Mouse (Mus musculus) ovary, adult 18-20 months (tissue): ENCODE data around the gene E130308A19Rik.

Experiments
- DNase-seq: peaks from one replicate; pipeline ENCODE4 v3.0.0; 2022; ENCODE audit warnings: low spot score, mixed read lengths

Gene E130308A19Rik

DNA sequence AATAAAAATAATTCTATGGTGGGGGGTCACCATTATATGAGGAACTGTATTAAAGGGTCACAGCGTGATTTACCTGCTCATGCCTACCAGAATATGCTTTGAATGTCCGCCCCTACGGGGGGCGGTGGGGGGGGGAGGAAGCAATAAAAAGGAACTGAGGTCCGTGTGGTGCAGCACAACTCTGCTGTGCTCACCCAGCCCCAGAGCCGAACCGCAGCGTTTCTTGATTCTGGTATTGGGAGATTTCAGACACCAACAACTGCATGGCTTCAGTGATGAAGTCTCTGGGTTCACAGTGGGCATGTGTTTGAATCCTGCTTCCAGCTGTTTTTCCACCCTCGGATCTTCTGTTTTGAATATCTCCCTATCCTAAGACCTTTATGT, 101.9 kb downstream of the E130308A19Rik start:
- no peak for DNase-seq

DNA sequence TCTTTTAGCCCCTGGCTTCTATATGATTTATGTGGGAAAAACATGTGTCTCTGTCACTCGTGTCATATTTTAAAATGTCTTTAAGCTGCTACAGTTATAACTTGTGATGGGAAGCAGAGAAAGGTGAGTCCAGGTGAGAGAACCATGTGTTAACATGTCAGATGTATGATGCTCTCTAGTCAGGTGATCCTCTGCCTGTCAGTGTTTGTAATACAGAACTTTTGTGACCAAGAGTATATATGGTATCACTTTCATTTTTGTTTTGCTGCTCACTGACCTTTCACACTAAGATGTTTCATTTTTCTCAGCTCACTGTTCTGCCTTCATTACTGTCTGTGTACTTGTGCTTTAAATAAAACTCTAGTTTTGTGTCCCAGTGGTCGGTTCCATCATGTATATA, 102.8 kb downstream of the E130308A19Rik start:
- no peak for DNase-seq

DNA sequence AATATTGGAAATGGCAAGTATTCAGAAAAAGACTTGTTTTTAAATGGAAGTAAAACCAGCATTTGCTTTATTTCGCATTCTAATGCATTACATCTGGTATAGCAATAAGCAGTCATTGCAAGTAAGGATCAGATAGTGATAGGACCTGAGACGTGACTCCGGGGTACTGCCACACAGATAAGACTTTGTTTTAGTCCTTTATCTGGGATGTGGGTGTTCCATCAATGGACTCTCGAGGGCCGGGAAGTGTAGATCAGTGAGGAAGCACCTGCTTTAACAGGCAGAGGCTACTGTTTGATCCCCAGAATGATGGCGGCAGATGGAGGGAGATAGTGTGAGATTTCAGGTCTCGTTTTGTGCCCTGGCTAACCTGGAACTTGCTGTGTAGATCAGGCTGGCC, 105.5 kb downstream of the E130308A19Rik start:
- DNase-seq = no peak

DNA sequence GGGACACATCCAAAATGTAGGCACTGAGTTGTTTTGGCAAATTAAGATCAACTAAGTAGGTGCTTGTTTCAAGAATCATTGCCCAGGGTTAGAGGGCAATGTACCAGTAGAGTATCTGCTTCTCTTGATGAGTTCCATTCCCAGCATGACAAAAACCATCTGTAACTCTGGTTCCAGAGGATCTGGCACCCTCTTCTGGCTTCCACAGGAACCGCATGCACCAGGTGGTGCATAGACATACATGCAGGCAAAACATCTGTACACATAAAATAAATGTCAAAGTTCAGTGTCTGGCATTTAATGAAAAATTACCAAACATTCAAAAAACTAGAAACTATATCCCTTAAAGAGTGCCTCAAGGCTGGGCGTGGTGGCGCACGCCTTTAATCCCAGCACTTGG, 113.3 kb downstream of the E130308A19Rik start:
- no peak for DNase-seq

DNA sequence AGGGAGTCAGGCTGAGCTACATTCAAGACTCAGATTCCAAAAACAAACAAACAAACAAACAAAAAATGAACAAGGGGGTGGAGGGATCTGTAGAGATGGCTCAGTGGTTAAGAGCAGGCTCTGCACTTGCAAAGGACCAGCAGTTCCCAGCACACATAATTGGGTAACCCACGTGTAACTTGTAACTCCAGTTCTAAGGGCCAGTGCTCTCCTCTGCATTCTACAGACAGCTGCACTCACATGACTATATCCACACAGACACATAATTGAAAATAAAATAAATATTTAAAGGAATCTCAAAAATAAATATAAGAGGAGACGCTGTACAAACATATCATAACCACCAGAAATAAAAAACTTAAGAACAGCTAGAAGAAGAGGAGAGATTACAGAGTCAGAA, 113.9 kb downstream of the E130308A19Rik start:
- DNase-seq = no peak

DNA sequence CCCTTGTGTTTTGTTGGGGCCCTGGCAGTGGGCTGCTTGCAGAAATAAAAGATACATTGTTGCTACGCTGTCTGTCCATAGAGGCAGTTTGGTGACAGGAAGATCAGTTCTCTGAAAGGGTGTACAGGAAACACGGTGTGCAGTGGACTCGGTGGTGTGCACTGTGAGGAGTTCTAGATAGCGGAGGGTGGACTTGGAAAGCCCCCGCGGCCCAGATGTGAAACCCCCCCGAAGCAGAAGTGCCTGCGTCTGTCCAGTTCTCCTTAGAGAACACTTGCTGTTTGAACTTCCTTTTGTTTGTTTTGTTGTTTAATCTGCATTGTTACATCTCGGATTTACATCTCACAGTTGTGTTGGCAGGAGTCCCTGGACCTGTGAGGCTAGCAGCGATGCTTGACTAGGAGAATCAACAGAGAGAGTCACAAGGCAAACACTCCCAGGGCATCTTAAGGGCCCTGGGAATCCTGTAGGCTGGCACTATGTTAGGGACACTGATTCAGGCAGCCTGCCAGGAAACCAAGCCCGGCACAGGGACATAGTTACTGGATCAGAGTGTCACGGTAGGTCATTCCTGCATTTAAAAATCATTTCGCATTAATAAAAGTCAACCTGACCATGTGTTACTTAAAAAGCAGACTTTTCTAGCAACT, 127.6 kb downstream of the E130308A19Rik start:
- no peak for DNase-seq

DNA sequence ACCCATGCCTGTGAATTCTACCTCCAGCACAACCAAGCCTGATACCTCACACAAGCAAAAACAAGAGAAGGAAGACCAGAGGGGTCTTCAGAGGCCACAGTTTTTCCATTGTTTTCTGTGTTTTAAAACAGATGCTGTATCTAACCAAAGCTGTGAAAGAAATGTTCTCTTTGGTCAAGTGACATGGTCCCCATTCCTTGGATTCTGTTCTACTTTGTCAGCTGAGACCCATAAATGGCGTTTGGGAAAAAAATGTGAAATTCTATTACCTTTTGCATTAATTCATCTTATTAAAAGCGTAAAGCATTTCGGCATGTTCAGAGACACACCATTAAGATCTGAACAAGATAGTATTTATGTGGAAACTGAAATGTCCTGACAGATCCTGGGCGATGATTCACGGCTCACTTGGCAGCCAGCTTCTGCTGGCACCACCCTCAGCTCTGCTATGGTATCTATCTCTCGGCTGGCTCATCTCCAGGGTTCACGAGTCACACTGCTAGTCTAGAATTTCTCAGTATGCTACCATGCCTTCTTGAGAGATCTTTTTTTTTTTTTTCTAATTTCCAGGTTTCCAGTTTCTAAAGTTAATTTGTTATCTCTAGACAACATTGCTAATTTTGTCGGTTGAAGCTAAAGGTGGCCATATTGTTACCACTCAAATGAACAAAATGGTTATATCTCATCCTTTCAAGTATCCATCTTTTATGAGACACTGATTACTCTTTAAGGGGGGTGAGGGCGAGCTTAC, 130.5 kb downstream of the E130308A19Rik start:
- DNase-seq = peak; percentile 63

DNA sequence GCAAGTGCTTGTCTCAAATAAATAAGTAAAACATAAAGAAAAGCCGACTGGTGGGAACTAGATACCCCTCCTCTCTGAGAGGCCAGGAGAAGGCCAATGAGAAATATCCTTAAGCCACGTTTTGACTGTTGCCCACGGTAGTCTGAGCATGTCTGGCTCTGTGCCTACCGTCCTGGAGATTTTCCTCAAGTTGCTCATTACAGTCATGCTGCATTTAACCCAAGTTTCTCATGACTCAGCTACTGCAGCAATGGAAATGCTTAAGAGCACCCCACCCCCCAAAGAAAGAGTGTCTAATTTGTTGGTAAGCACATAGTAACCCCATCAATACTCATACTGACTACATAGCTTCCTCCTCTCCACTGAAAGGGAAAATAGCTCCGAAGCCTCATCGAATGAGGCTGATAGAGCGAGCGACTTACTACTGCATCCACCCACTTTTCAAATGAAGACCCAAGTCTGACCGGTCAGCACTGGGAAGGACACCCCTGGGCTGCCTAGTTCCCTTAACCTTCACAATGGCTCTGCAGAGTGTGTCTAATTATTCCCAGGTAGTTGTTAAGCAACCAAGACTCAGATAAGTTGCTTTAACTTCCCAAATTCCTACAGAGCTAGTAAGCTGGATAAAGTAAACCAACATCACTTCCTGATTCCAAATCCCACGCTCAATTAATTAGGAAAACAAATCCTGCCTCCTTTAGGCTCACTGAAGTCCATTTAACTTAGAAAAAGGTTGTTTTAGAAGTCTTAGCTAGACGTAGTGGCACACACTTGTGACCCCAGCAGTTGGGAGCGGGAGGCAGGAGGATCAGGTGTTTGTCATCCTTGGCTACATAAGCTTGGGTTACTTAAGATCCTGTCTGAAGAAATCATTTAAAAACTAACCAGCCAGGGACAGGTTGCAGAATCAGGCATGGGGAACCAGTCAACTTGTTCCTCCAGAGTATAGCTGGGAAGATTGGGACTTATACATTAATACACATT, 131.7 kb downstream of the E130308A19Rik start:
- no peak for DNase-seq

DNA sequence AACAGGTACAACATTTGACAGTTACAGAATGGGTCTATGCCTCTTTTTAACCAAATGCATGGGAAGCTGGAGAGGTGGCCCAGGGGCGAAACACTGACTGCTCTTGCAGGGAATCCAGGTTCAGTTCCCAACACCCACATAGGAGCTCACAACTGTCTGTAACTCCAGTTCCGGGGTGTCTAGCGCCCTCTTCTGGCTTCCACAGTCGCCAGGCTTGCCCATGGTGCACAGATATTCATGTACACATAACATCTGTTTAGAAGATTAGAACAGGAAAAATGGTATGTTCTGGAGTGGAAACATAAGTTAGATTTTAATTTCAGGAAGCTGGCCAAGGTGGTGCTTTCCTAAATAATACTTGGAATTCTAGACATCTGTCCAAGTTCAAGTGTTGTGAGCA, 134.0 kb downstream of the E130308A19Rik start:
- DNase-seq = no peak

DNA sequence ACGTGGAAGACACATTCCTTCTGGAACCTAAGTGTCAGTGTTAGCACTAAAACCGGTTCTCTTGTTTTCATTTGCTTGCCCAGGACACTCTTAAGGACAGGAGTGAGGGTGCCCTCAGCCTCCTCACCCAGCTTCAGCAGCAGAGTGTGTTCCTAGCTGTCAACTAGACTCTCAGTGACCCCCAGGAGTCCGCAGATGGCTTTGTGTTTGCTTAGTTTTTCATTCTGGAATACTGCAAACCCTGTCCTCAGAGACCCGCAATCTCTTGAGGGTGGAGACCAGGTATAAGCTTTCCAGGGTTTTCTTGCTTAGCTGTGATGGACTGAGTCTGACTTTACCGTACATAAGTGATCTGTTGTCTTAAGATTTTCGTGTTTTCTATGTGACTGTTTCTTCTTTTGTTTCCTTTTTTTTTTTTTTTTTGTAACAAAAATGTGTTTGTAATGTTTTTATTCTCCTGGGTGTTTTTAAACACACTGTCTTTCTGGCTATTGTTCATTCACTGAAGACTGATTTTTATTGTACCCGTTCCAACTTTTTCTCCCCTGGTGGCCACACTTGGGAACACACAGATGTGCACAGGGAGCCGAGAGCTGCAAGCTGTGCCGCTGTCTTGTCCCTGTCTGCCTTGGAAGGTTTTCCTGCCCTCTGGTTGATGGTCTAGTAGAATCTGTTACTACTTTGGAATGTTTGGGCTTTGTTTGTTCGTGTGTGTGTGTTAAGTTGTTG, 134.8 kb downstream of the E130308A19Rik start:
- no peak for DNase-seq

DNA sequence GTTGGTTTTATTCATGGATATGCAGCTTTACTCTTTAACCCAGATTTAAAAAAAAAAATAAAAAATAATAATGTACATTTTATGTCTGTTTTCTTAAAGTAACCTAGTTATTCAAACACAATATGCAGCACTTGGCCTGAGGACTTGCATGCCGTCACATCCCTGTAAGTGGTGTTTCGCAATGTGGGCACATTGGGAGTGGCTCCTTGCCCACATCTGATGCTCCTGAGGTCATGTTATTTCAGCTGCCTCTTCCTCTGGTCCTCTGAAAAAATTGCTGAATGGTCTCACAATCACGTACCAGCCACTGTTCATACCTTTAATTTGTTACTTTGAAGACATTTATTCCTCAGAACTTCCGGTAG, 135.3 kb downstream of the E130308A19Rik start:
- DNase-seq = no peak

DNA sequence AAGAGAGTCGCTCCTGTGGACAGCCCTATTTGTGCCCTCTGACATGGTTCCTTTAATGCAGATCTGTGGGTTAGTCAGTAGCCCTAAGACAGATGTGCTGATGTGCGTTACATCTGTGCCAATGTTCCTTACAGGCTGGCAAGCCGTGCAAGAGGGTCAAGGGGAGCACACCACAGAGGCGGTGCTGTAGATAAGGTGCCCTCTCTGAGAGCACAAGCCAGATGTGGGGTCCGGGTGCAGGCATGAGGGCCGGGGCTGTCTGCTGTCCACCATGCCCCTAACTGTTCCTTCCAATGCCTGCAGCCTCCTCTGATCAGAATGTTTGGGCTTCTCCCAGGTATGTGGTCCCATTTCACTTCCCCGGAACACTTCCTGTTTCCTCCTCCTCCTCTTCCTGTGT, 138.9 kb downstream of the E130308A19Rik start:
- no peak for DNase-seq

DNA sequence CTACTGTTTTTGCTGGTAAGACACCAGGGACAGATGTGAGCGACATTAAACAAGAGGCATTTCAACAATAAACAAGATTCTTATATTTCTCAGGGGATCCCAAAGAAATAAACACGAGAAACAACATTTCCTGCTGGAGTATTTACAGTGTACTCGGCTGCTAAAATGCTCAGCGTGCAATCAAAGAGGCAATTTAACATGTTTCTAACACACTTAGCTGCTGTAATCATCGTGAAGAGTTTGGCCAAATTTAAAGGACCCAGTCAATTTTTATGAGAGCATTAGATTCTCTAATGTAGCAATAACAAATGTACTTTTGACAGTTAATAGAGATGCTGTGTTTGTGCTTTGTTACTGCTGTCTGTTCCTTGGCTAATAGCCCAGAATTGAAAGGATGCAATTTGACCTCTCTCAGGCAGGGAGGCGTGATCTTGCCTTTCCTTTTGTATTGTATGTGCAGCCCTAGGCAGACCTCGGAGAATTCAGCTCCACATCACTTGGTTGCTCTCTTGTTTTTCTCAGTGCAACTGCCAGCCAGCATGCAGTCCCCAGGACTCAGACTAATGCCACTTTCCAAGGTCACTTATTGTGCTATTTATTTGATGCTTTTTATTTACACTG, 139.5 kb downstream of the E130308A19Rik start:
- DNase-seq = peak; percentile 19

DNA sequence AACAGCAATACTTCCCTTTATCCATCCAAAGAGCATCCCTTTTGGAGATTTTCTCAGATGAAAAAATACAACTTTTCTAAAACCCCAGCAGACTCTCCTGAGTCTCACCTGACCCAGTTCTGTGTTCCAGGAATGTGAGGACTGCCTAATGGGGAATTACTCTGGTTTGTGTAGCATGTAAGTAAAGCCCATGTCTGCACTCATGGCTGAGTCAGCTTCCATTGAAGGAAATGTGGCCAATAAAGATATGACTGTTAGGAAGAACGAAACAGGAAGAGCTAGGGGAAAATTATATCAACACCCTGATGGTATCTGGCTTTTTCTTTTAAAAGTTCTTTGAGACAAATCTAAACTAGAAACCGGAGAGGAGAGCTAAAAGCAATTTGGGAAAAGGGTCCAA, 141.7 kb downstream of the E130308A19Rik start:
- DNase-seq = no peak

DNA sequence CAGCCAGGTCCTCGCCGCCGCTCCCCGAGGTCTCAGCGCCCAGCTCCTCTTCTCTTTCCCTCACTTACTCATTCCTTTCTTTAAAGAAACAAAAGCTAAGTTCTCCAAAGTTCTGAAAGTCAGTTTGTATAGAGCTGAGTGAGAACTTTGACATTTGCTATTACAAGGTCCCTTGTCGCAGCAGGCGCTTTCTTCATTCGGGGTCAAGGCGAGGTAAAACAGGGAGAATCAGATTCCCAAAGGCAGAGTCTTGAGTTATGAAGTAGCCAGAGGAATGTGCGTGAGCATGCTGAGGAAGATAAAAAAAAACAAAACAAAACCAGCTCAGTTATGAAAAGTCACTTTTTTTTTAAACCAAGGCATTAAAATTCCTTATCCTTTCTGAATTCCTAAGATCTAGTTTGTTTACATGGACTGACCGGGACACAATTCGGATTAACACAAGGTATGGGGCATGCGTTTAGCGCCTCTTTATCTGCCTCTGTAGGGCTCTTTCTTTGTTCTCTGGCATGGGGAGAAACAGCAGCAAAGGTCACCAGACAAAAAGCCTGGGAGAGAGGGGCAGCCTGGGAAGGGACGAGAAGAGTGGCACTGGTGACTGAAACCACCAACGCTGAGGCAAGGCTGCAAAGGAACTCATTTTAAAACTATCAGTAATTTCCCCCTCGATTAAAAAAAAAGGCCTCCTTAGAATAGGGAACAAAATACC, 146.3 kb downstream of the E130308A19Rik start:
- DNase-seq = no peak

DNA sequence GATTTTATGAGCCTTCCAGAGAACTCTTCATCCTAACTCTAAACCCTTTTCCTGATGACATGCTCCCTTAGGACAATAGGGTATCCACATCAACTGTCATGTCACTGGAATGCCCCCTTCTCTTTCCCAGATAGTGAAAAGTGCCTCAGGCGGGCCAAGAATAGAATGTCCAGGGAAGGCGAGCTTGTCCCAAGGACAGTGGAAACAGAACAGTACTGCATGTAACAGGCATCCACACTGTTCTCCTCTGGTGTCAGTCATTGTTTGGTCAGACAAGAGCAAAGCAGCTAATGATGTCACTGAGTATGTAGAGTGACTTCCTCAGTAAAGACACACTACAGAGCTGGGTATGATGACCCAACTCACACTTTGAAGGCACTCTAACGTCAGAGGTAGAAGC, 151.8 kb downstream of the E130308A19Rik start:
- no peak for DNase-seq

DNA sequence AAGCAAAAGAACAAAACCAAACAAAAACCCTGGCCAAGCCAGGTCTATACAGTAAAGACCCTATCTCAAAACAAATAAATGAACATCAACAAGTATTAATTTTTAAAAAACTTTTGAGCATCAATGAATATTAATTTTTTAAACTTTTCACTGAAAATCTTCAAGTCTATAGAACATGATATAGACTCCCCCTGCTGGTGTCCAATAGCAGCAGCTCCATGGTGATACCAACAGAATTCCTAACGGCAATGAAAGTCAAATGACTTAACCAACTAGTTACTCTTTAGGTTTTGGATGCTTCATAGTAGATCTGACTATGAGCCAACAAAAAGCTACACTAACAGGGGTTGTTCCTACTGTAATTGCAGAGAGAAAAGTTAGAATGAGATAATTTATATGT, 154.6 kb downstream of the E130308A19Rik start:
- DNase-seq = no peak

DNA sequence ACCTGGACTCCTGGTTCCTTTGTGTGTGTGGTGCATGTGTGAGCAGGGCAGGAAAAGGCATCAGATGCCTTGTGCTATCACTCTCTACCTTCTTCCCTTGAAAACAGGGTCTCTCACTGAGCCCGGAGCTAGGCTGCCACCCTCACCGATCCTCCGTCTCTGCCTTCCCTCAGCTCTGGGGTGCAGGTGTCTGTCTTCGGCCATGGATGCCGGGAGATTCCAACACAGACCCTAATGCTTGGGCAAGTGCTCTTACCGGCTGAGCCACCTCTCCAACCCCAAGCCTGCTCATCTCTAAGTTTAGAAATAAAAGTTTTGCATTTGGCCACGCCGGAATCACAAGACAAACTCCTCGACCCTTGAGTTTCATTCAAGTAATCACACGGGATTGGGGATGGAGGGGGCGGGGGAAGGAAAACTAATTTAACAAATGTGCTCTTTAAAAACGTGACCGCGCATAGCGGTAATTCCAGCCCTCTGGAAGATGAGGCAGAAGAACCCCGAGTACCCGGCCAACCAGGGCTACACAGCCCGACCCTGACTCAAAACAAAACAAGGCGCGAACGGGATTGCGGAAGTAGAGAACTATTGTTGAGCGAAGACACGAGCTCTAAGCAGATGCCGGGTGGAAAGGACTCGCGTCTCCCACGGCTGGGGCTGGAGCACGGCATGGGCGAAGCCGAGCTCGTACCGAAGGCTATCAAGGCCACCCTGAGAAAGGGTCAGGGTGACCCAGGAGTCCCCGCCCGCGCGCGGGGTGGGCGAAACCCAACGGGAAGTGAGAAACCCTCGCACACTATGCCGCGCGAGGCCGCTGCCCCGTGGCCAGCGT, 157.1 kb downstream of the E130308A19Rik start:
- DNase-seq = no peak

DNA sequence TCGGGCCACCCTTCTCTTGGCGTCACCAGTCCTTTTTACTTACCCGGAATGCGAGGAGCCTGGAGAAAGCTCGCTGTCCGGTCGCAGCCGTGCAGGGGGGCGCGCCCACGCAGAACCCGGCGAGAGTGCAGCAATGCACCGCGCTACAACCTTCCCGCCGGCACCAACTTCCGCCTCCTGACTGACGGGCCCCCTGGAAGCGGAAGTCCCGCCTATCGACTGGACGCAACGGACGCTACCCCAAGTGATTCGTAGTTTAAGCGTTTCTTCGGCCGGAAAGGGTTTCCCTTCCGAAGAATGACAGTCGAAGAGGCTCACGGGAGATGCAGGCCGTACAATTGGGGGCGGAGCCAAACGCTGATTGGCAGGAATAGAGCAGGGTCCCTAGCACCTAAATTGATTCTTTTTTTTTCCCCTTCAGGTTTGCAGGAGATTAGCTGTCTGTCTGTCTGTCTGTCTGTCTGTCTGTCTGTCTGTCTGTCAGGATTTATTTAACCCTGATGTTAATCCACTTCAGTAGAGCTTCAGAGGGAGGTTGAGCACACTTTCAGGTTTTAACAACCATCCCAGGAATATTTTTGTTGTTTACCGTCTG, 157.8 kb downstream of the E130308A19Rik start:
- peak; percentile 95 for DNase-seq

DNA sequence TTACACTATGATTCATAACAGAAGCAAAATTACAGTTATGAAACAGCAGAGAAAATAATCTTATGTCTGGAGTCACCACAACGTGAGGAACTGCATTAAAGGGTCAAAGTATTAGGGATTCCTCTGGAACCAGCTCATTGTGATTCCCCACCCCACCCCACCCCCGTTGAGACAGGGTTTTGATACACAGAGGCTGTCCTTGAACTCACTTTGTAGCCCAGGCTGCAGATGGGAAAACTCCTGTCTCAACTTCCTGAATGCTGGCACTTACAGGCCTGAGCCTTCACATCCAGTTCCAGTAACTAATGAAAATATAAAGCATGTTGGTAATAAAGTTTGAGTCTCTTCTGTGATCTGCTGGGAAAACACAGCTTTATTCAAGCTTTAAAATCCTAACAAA, 159.4 kb downstream of the E130308A19Rik start:
- no peak for DNase-seq
